Mouse (Mus musculus): ENCODE data around the gene Fndc11. TPM values are rescaled to one million over a fixed set of nuclear protein-coding genes. Genes with fewer than 3 reads are reported as not detected.
A peak's percentile ranks its signal among the peaks of the same experiment; 100 is the strongest.

Gene Fndc11
- total RNA-seq (2012; rRNA removed) (0.25 and 0.59 TPM in 2 replicates), total RNA-seq (2014; rRNA removed) (not detected in 2 replicates), polyA plus RNA-seq (2012; ENCODE audit: insufficient read length, low read depth) (not detected in 2 replicates)

DNA sequence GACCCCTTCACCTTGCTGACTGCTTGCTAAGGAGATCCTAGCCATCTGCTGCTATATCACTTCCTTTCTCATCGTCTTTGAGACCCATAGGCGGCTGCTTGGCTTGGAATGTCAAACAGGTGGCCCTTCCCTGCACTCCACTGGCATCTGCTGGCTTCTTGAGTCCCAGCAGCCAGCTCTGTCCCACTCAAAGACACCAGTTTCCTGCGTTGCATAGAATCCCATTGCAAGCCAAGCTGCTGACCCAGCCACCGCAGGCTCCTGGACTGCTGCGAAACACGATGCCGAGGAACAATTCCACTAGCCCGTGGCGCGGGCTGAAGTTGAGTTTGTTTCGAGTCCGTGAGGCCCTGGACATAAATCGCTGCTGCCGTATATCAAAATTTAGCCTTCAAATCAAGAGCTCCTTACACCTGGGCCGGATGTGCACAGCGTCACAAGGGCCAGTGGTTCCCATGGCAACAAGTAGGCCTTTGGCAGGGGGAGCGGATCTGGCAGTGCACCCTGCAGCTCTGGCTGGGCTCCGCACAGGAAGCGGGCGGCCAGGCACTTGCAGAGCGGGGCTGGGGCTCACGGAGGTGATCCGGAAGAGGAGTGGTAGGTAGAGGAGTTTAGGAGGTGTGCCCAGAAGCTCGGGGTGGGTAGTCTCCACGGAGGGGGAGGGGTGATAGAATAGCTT, at the start of gene Fndc11:
Gene Fndc11, plus strand, starts transcription at position 476 of the 679 bp plus-strand sequence.
- TF ChIP-seq JUND (conservative IDR thresholded peaks at IDR 0.05; ENCODE audit: low read depth, low read length) (no peak), NELFE (IDR thresholded peaks at IDR 0.05; ENCODE audit: low read depth, low read length) (no peak), RCOR1 (conservative IDR thresholded peaks at IDR 0.05; ENCODE audit: low read depth, low read length) (no peak), ZNF384 (IDR thresholded peaks at IDR 0.05; ENCODE audit: low read depth, low read length) (no peak), MXI1 (IDR thresholded peaks at IDR 0.05; ENCODE audit: low read depth, low read length) (peak; percentile 73), ELF1 (IDR thresholded peaks at IDR 0.05; ENCODE audit: low read depth, low read length) (peak; percentile 66), TBP (conservative IDR thresholded peaks at IDR 0.05; ENCODE audit: low read depth, low read length) (no peak), MAFK (IDR thresholded peaks at IDR 0.05; ENCODE audit: insufficient replicate concordance, low read length) (no peak), GABPA (IDR thresholded peaks at IDR 0.05; ENCODE audit: insufficient replicate concordance, low read depth, low read length) (no peak), MAX (IDR thresholded peaks at IDR 0.05; ENCODE audit: low read length) (no peak), MYC (IDR thresholded peaks at IDR 0.05; ENCODE audit: low read depth, low read length) (no peak), UBTF (IDR thresholded peaks at IDR 0.05; ENCODE audit: low read depth, low read length) (no peak), RAD21 (IDR thresholded peaks at IDR 0.05; ENCODE audit: low read depth, low read length) (peak; percentile 37), ZC3H11A (IDR thresholded peaks at IDR 0.05; ENCODE audit: low read depth, low read length) (no peak), ZMIZ1 (IDR thresholded peaks at IDR 0.05; ENCODE audit: low read depth, low read length) (no peak; the same call in 1 of the 2 replicates), POLR2AphosphoS2 (IDR thresholded peaks at IDR 0.05; ENCODE audit: low read depth, low read length) (no peak), JUN (IDR thresholded peaks at IDR 0.05; ENCODE audit: insufficient read depth, low read depth, low read length) (no peak), TCF12 (IDR thresholded peaks at IDR 0.05; ENCODE audit: low read depth, low read length) (peak; percentile 43; the same call in 1 of the 2 replicates), CHD2 (IDR thresholded peaks at IDR 0.05; ENCODE audit: low read length) (peak; percentile 44; the same call in 1 of the 2 replicates), E2F4 (IDR thresholded peaks at IDR 0.05; ENCODE audit: insufficient replicate concordance, low read depth, low read length) (no peak), EP300 (IDR thresholded peaks at IDR 0.05; ENCODE audit: low read length) (no peak), MEF2A (IDR thresholded peaks at IDR 0.05; ENCODE audit: borderline replicate concordance, low read depth, low read length) (no peak), CTCF (conservative IDR thresholded peaks at IDR 0.05 in 1 of 2, IDR thresholded peaks at IDR 0.05 in 1 of 2; ENCODE audit: low read depth in 2 of 2, low read length in 2 of 2) (peak in 1 of 2 experiments; percentile 42; a peak in 2 of 4 replicates), USF2 (conservative IDR thresholded peaks at IDR 0.05; ENCODE audit: low read depth, low read length) (no peak), ZKSCAN1 (IDR thresholded peaks at IDR 0.05; ENCODE audit: borderline replicate concordance, low read depth, low read length) (no peak), KAT2A (IDR thresholded peaks at IDR 0.05; ENCODE audit: insufficient replicate concordance, low read length) (no peak), POLR2A (IDR thresholded peaks at IDR 0.05; ENCODE audit: low read depth, low read length) (no peak; the same call in 1 of the 2 replicates), USF1 (IDR thresholded peaks at IDR 0.05; ENCODE audit: low read depth, low read length) (no peak), SIN3A (IDR thresholded peaks at IDR 0.05; ENCODE audit: low read length) (no peak), IRF4 (IDR thresholded peaks at IDR 0.05; ENCODE audit: low read depth, low read length) (no peak), ETS1 (conservative IDR thresholded peaks at IDR 0.05; ENCODE audit: low read depth, low read length) (no peak), MAZ (IDR thresholded peaks at IDR 0.05; ENCODE audit: low read depth, low read length) (no peak), HCFC1 (IDR thresholded peaks at IDR 0.05; ENCODE audit: low read depth, low read length) (no peak), NRF1 (IDR thresholded peaks at IDR 0.05; ENCODE audit: low read depth, low read length) (no peak), SMC3 (IDR thresholded peaks at IDR 0.05; ENCODE audit: low read depth, low read length) (0 out of 2 replicates have a peak, but pooled peaks have one; percentile 11), PAX5 (IDR thresholded peaks at IDR 0.05; ENCODE audit: low read length) (no peak), BHLHE40 (IDR thresholded peaks at IDR 0.05; ENCODE audit: low read depth, low read length) (no peak), CHD1 (IDR thresholded peaks at IDR 0.05; ENCODE audit: low read depth, low read length) (no peak)
- no peaks in the 10 kb centered on the region for H3K27me3 ChIP-seq (replicated peaks)
- no peaks in the 10 kb centered on the region for H3K9me3 ChIP-seq (replicated peaks; ENCODE audit: low read length)
- dilution Hi-C loops (cut with MboI; ENCODE audit: extremely low pct_ligation_motif_present, extremely low pct_unique_long_range_greater_than_20kb, low sequenced_read_pairs) (no loop called here), in situ Hi-C loops (cut with MboI; ENCODE audit: low pct_ligation_motif_present, low pct_unique_long_range_greater_than_20kb, low sequenced_read_pairs) (no loop called here)
- H3K27ac ChIP-seq (ENCODE audit: insufficient read depth, low read depth), result no peak within 1 kb of the TSS
- peaks cover 8 to 16% of the 10 kb centered on the region in 2 experiments for H3K4me1 ChIP-seq (ENCODE audit: control insufficient read depth in 1 of 2, insufficient read depth in 2 of 2)
- no peaks in the 10 kb centered on the region for H3K79me2 ChIP-seq (replicated peaks; ENCODE audit: control insufficient read depth, extremely low read depth, insufficient read depth, poor library complexity, severe bottlenecking)
- H3K9ac ChIP-seq (ENCODE audit: insufficient read depth, low read depth), result peak within 1 kb of the TSS; percentile 60
- DNase-seq (ENCODE audit: extremely low read depth), result no peak
- peak within 1 kb of the TSS; percentile 24 for H3K4me2 ChIP-seq (ENCODE audit: insufficient read depth, low read depth, poor library complexity, severe bottlenecking)
- no peak within 1 kb of the TSS for H3K4me3 ChIP-seq (replicated peaks in 1 of 3; ENCODE audit: low read depth in 2 of 3, low read length in 2 of 3, poor library complexity in 1 of 3)
- H3K36me3 ChIP-seq (replicated peaks in 1 of 2; ENCODE audit: control insufficient read depth in 1 of 2, insufficient read depth in 1 of 2, low read length in 1 of 2), result peaks cover 0 to 16% of the 10 kb centered on the region in 2 experiments
